Comparison of ENCODE assay signal across 8 mouse cellular contexts in genomic region chr13:23555839-23556416, GRCm38 (mm10). TPM values are rescaled to one million over a fixed set of nuclear protein-coding genes. Genes with fewer than 3 reads are reported as not detected.
DNase-seq lines count a peak whose midpoint lies in the region; ATAC-seq and TF ChIP-seq lines count a peak whose summit lies in the region.

No protein-coding gene starts in this region.

- peak; percentile 80 for ATAC-seq in intestine, embryonic 16.5 days
- peak; percentile 60 for ATAC-seq in megakaryocyte-erythroid progenitor cell, adult 5-6 weeks (replicated peaks; ENCODE audit: low FRiP score, low TSS enrichment, poor library complexity, severe bottlenecking)

- WGBS in intestine, embryonic 16.5 days: under 1% methylated on average over 18 of the region's 18 CpGs

- no peak for TF ChIP-seq CTCF in cortical plate, adult 2 months (IDR thresholded peaks at IDR 0.05; ENCODE audit: extremely low read depth, insufficient read depth, low read length)

- H3K4me2 ChIP-seq in intestine, embryonic 16.5 days (ENCODE audit: low read depth, low read length): peak overlapping the region; percentile 83

- H3K4me1 ChIP-seq in cortical plate, adult 2 months (ENCODE audit: control insufficient read depth, insufficient read depth, low read length): no peaks in the 10 kb centered on the region; the same call in 1 of the 2 replicates
- peaks cover 7% of the 10 kb centered on the region for H3K4me1 ChIP-seq in intestine, embryonic 16.5 days (ENCODE audit: control insufficient read depth, insufficient read depth, low read length)

- H3K4me3 ChIP-seq in cortical plate, adult 2 months (ENCODE audit: insufficient read depth, low read length): peak overlapping the region; percentile 85
- H3K4me3 ChIP-seq in intestine, embryonic 16.5 days (ENCODE audit: low read length): peak overlapping the region; percentile 51

- H3K9me3 ChIP-seq in intestine, embryonic 16.5 days (ENCODE audit: control insufficient read depth, low read length): no peaks in the 10 kb centered on the region

- peak overlapping the region; percentile 78 for H3K9ac ChIP-seq in intestine, embryonic 16.5 days (ENCODE audit: low read depth, low read length)

- no peaks in the 10 kb centered on the region for H3K27me3 ChIP-seq in intestine, embryonic 16.5 days (replicated peaks; ENCODE audit: control insufficient read depth, insufficient read depth, low read length)

- peak; percentile 80 for DNase-seq in right cerebral cortex, adult 18-20 months
- no peak for DNase-seq in right cerebral cortex, postnatal 25 days
- DNase-seq in gastrocnemius, postnatal 25 days: peak; percentile 62
- peak; percentile 80 to 95 for DNase-seq in left cerebral cortex, postnatal 25 days (ENCODE audit: low spot score in 2 of 2)
- DNase-seq in spleen, postnatal 14 days (ENCODE audit: low spot score in 2 of 2): peak; percentile 47 to 68

- intact Hi-C loops in left cerebral cortex, postnatal 25 days (cut with DNase I): no loop called here

- H3K27ac ChIP-seq in cortical plate, adult 2 months (ENCODE audit: insufficient read depth, low read length): peak overlapping the region; percentile 61; the same call in 1 of the 2 replicates
- H3K27ac ChIP-seq in intestine, embryonic 16.5 days (ENCODE audit: low read length): peak overlapping the region; percentile 97

- TF ChIP-seq POLR2A in cortical plate, adult 2 months (IDR thresholded peaks at IDR 0.05; ENCODE audit: extremely low read depth, insufficient read depth, low read length): peak; percentile 75

- no peaks in the 10 kb centered on the region for H3K36me3 ChIP-seq in intestine, embryonic 16.5 days (ENCODE audit: control insufficient read depth, insufficient read depth, low read length)

RNA-seq across cellular contexts. Expression of gene Hist1h1d, which starts 2.9 kb away (rescaled TPM):
- polyA plus RNA-seq in cortical plate, adult 2 months (2012; rRNA removed): 0.04 and 0.08 TPM in 2 replicates
- 1 to 10 TPM; 1.2 to 2.3 TPM for total RNA-seq in gastrocnemius, postnatal 25 days (2021)
- 0.28 and 0.42 TPM in 2 replicates for polyA plus RNA-seq in intestine, embryonic 16.5 days (2015; fragmentation: Nextera tagmentation; extraction: Ambion mirVana)
- total RNA-seq in left cerebral cortex, postnatal 25 days (2021): 1 to 10 TPM; 3.6 to 5.7 TPM
- 29.5 and 42.3 TPM in 2 replicates for total RNA-seq in megakaryocyte-erythroid progenitor cell, adult 5-6 weeks (2014; fragmentation: Nextera tagmentation)
- 81.4 and 84.0 TPM in 2 replicates for total RNA-seq in megakaryocyte-erythroid progenitor cell, adult 5-6 weeks (2017)

RNA-seq across cellular contexts. Expression of gene Hist1h4f, which starts 4.5 kb away (rescaled TPM):
- 4.5 and 13.1 TPM in 2 replicates for polyA plus RNA-seq in cortical plate, adult 2 months (2012; rRNA removed)
- total RNA-seq in gastrocnemius, postnatal 25 days (2021): 10 to 100 TPM; 15.2 to 26.3 TPM
- polyA plus RNA-seq in intestine, embryonic 16.5 days (2015; fragmentation: Nextera tagmentation; extraction: Ambion mirVana): 0.68 and 0.98 TPM in 2 replicates
- 100 to 1,000 TPM; 160 to 188 TPM for total RNA-seq in left cerebral cortex, postnatal 25 days (2021)
- total RNA-seq in megakaryocyte-erythroid progenitor cell, adult 5-6 weeks (2014; fragmentation: Nextera tagmentation): 281 and 340 TPM in 2 replicates
- 1,052 and 1,693 TPM in 2 replicates for total RNA-seq in megakaryocyte-erythroid progenitor cell, adult 5-6 weeks (2017)

RNA-seq across cellular contexts. Expression of gene Hist1h3e, which starts 6.2 kb away (rescaled TPM):
- 1.2 and 2.9 TPM in 2 replicates for polyA plus RNA-seq in cortical plate, adult 2 months (2012; rRNA removed)
- 10 to 100 TPM; 11.7 to 13.0 TPM for total RNA-seq in gastrocnemius, postnatal 25 days (2021)
- 2.7 and 4.1 TPM in 2 replicates for polyA plus RNA-seq in intestine, embryonic 16.5 days (2015; fragmentation: Nextera tagmentation; extraction: Ambion mirVana)
- total RNA-seq in left cerebral cortex, postnatal 25 days (2021): 10 to 100 TPM; 41.7 to 46.6 TPM
- total RNA-seq in megakaryocyte-erythroid progenitor cell, adult 5-6 weeks (2014; fragmentation: Nextera tagmentation): 124 and 193 TPM in 2 replicates
- total RNA-seq in megakaryocyte-erythroid progenitor cell, adult 5-6 weeks (2017): 254 and 322 TPM in 2 replicates

RNA-seq across cellular contexts. Expression of gene Hist1h3f, which starts 12.1 kb away (rescaled TPM):
- 0.73 TPM in 1 of 2 replicates, not detected in the other for polyA plus RNA-seq in cortical plate, adult 2 months (2012; rRNA removed)
- total RNA-seq in gastrocnemius, postnatal 25 days (2021): 1 to 10 TPM; 5.0 to 6.6 TPM
- 0.44 and 0.60 TPM in 2 replicates for polyA plus RNA-seq in intestine, embryonic 16.5 days (2015; fragmentation: Nextera tagmentation; extraction: Ambion mirVana)
- 10 to 100 TPM; 16.0 to 17.8 TPM for total RNA-seq in left cerebral cortex, postnatal 25 days (2021)
- 31.6 and 53.6 TPM in 2 replicates for total RNA-seq in megakaryocyte-erythroid progenitor cell, adult 5-6 weeks (2014; fragmentation: Nextera tagmentation)
- total RNA-seq in megakaryocyte-erythroid progenitor cell, adult 5-6 weeks (2017): 69.9 and 132 TPM in 2 replicates

RNA-seq across cellular contexts. Expression of gene Hist1h2bh, which starts 12.7 kb away (rescaled TPM):
- 0.29 and 0.38 TPM in 2 replicates for polyA plus RNA-seq in cortical plate, adult 2 months (2012; rRNA removed)
- 1 to 10 TPM in 1 of 2 experiments, under 1 TPM in 1; 0.90 to 1.7 TPM for total RNA-seq in gastrocnemius, postnatal 25 days (2021)
- polyA plus RNA-seq in intestine, embryonic 16.5 days (2015; fragmentation: Nextera tagmentation; extraction: Ambion mirVana): 0.65 and 0.94 TPM in 2 replicates
- total RNA-seq in left cerebral cortex, postnatal 25 days (2021): under 1 TPM; 0.57 to 0.87 TPM
- 31.9 and 110 TPM in 2 replicates for total RNA-seq in megakaryocyte-erythroid progenitor cell, adult 5-6 weeks (2014; fragmentation: Nextera tagmentation)
- 85.7 and 165 TPM in 2 replicates for total RNA-seq in megakaryocyte-erythroid progenitor cell, adult 5-6 weeks (2017)

Comparison
In these comparisons a context has a peak if more than half of its experiments do, and no peak if none do; other contexts are left out.
1. RNA of gene Hist1h1d, which starts 2.9 kb away (total RNA-seq): 29.5 to 84.0 TPM in megakaryocyte-erythroid progenitor cell, adult 5-6 weeks; 3.6 to 5.7 TPM in left cerebral cortex, postnatal 25 days and 1.2 to 2.3 TPM in gastrocnemius, postnatal 25 days; every median in the first group is over 4 times any median in the second.
2. RNA of gene Hist1h4f, which starts 4.5 kb away (total RNA-seq): 281 to 1,693 TPM in megakaryocyte-erythroid progenitor cell, adult 5-6 weeks and 160 to 188 TPM in left cerebral cortex, postnatal 25 days; 15.2 to 26.3 TPM in gastrocnemius, postnatal 25 days; every median in the first group is over 4 times any median in the second.